Mouse (Mus musculus): Measurements from ENCODE around the gene Islr2. TPM values are rescaled to one million over a fixed set of nuclear protein-coding genes. Genes with fewer than 3 reads are reported as not detected.

The Islr2 gene
- polyA plus RNA-seq, 1 experiment, result 1.7 TPM

DNA sequence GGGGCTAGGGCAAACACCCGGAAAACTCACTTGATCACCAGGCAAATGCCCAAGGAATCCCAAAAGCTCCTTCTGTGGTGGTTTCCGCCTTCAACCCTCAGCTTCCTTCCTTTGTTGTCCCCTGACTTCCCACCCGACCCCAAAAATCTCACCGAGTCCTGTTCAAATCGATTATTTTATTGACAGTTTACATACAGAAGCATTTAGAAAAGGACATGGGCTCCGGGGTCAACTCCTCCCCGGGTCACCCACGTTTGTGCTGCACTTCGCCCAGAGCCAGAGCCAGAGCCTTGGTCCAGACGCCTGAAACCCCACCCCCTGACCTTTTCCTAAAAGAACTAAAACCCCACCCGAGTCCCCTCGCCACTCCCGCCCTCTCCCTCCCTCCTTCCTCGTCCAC is 8.0 kb downstream of the Islr2 start:
- Histone ChIP-seq H3K36me3 (ENCODE audit: control insufficient read depth, insufficient read depth, low read length) (no peaks in the 10 kb centered on the region), H3K4me3 (ENCODE audit: insufficient read depth, low read depth, low read length) (no peak overlapping the region), H3K4me1 (ENCODE audit: control insufficient read depth, insufficient read depth, low read length) (peaks cover 3% of the 10 kb centered on the region; the same call in 1 of the 2 replicates), H3K27me3 (replicated peaks; ENCODE audit: control insufficient read depth, insufficient read depth, low read length) (peaks cover 3% of the 10 kb centered on the region), H3K27ac (ENCODE audit: insufficient read depth, low read depth, low read length) (no peak overlapping the region)
- 15% methylated on average over 14 of the region's 14 CpGs for WGBS
- DNase-seq, result no peak
- TF ChIP-seq CTCF (conservative IDR thresholded peaks at IDR 0.05; ENCODE audit: insufficient read depth, insufficient read length, low read depth, low read length) (no peak), POLR2A (IDR thresholded peaks at IDR 0.05; ENCODE audit: low read depth, low read length) (no peak)

DNA sequence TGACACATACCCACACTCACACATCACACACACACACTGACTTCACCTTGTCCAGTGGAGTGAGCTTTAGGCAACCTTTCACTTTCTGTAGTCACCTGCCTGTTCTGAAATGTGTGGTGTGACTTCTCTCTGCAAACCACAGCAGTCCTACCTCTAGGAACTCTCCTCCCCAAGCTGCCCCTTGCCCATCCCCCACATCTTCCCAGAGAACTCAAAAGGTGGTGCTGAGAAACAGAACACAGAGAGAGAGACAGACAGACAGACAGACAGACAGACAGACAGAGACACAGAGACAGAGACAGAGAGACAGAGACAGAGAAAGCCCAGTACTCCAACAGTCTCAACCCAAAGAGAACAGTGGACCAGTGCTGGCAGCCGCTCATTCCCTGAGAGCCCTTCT is 8.4 kb downstream of the Islr2 start:
- Histone ChIP-seq H3K4me1 (ENCODE audit: control insufficient read depth, insufficient read depth, low read length) (peaks cover 3% of the 10 kb centered on the region; the same call in 1 of the 2 replicates), H3K4me3 (ENCODE audit: insufficient read depth, low read depth, low read length) (no peak overlapping the region), H3K27me3 (replicated peaks; ENCODE audit: control insufficient read depth, insufficient read depth, low read length) (peaks cover 3% of the 10 kb centered on the region), H3K36me3 (ENCODE audit: control insufficient read depth, insufficient read depth, low read length) (no peaks in the 10 kb centered on the region), H3K27ac (ENCODE audit: insufficient read depth, low read depth, low read length) (no peak overlapping the region)
- no peak for DNase-seq
- TF ChIP-seq POLR2A (IDR thresholded peaks at IDR 0.05; ENCODE audit: low read depth, low read length) (no peak), CTCF (conservative IDR thresholded peaks at IDR 0.05; ENCODE audit: insufficient read depth, insufficient read length, low read depth, low read length) (no peak)
- 47% methylated on average over 1 of the region's 1 CpGs for WGBS

DNA sequence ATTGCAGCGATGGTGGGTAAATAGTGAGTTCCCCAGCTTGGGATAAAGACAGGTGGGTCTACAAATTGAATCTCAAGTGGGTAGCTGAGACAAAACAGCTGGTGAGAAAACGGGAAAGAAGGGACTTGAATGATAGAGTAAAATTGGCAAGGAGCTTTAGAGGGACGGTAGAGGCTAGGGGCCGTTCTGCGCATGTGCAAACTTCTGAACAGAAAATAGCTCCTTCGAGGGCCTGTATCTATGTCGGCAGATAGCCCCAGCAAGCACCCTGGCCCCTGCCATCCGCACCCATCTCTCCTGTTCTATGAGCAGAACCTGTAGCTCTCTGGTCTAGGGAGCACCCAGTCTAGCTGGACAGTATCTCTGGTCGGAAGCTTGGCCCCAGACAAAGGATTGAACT is 9.9 kb downstream of the Islr2 start:
- Histone ChIP-seq H3K27ac (ENCODE audit: insufficient read depth, low read depth, low read length) (no peak overlapping the region), H3K36me3 (ENCODE audit: control insufficient read depth, insufficient read depth, low read length) (no peaks in the 10 kb centered on the region), H3K4me3 (ENCODE audit: insufficient read depth, low read depth, low read length) (no peak overlapping the region), H3K27me3 (replicated peaks; ENCODE audit: control insufficient read depth, insufficient read depth, low read length) (peaks cover 3% of the 10 kb centered on the region), H3K4me1 (ENCODE audit: control insufficient read depth, insufficient read depth, low read length) (peaks cover 3% of the 10 kb centered on the region; the same call in 1 of the 2 replicates)
- DNase-seq, result no peak
- whole genome bisulfite sequencing, result 79% methylated on average over 9 of the region's 9 CpGs
- TF ChIP-seq POLR2A (IDR thresholded peaks at IDR 0.05; ENCODE audit: low read depth, low read length) (no peak), CTCF (conservative IDR thresholded peaks at IDR 0.05; ENCODE audit: insufficient read depth, insufficient read length, low read depth, low read length) (no peak)

DNA sequence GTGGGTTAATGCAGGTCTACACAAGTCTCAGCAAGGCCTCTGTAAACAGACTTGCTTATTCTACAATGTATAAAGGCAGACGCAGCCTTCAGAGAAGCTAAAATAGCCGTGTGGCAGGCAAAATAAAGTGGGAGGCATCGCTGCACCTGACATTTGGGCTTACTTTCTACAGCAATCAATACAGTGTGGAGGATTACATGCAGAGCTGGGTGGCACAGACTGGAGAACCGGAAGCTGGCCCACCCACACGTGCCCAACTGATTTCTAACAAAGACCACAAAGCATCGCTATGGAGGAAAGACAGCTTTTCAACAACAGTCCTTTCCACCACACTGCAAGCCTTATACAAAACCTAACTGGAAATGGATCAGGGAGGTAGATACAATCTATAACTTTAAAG is 19.7 kb downstream of the Islr2 start:
- WGBS, result 84% methylated on average over 6 of the region's 6 CpGs
- Histone ChIP-seq H3K36me3 (ENCODE audit: control insufficient read depth, insufficient read depth, low read length) (no peaks in the 10 kb centered on the region), H3K4me1 (ENCODE audit: control insufficient read depth, insufficient read depth, low read length) (no peaks in the 10 kb centered on the region), H3K4me3 (ENCODE audit: insufficient read depth, low read depth, low read length) (no peak overlapping the region), H3K27me3 (replicated peaks; ENCODE audit: control insufficient read depth, insufficient read depth, low read length) (no peaks in the 10 kb centered on the region), H3K27ac (ENCODE audit: insufficient read depth, low read depth, low read length) (no peak overlapping the region)
- no peak for DNase-seq
- TF ChIP-seq POLR2A (IDR thresholded peaks at IDR 0.05; ENCODE audit: low read depth, low read length), result no peak
- no peak for TF ChIP-seq CTCF (conservative IDR thresholded peaks at IDR 0.05; ENCODE audit: insufficient read depth, insufficient read length, low read depth, low read length)

DNA sequence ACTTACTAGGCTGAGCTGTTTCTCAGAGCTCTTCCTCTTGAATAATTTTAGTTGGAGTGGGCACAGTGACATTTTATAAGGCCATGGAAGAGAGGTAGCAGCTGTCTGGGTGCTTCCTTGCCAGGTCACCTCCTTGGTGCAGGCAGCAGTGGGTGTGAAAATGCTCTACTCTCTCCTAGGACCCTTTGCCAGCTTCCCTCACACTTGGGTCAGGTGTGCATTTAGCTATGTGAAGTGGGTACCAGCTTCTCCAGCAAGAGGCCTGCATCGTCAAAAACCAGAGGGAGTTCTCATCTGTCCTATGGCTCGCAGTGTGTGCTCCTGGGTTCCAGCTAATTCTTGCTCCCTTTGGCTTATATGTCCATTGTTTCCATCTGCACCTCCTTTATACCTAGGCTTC is 24.7 kb downstream of the Islr2 start:
- Histone ChIP-seq H3K4me3 (ENCODE audit: insufficient read depth, low read depth, low read length) (no peak overlapping the region), H3K27ac (ENCODE audit: insufficient read depth, low read depth, low read length) (no peak overlapping the region), H3K27me3 (replicated peaks; ENCODE audit: control insufficient read depth, insufficient read depth, low read length) (no peaks in the 10 kb centered on the region), H3K36me3 (ENCODE audit: control insufficient read depth, insufficient read depth, low read length) (no peaks in the 10 kb centered on the region), H3K4me1 (ENCODE audit: control insufficient read depth, insufficient read depth, low read length) (no peaks in the 10 kb centered on the region)
- no peak for DNase-seq
- TF ChIP-seq CTCF (conservative IDR thresholded peaks at IDR 0.05; ENCODE audit: insufficient read depth, insufficient read length, low read depth, low read length), result no peak
- TF ChIP-seq POLR2A (IDR thresholded peaks at IDR 0.05; ENCODE audit: low read depth, low read length), result no peak
- 96% methylated on average over 2 of the region's 2 CpGs for WGBS

DNA sequence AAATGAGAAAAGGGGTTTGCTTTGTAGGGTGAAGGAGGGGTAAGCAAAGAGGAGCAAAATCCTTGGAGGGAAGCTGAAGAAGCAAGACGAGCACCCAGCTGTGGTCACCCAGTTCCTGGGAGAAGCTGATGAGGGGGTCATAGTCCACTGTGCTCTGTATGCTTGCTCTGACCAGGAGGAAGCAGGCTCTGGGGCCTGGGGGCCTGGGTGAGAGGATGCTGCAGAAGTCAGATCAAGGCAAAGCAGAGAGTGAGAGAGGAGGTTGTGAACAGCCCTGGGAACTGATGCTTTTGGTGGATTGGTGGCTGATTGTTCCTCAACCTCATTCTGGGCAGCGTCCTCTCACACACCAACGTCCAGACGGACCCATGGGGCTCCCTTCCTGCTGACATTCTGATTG is 27.0 kb downstream of the Islr2 start:
- TF ChIP-seq POLR2A (IDR thresholded peaks at IDR 0.05; ENCODE audit: low read depth, low read length) (no peak), CTCF (conservative IDR thresholded peaks at IDR 0.05; ENCODE audit: insufficient read depth, insufficient read length, low read depth, low read length) (no peak)
- Histone ChIP-seq H3K4me3 (ENCODE audit: insufficient read depth, low read depth, low read length) (no peak overlapping the region), H3K27me3 (replicated peaks; ENCODE audit: control insufficient read depth, insufficient read depth, low read length) (no peaks in the 10 kb centered on the region), H3K4me1 (ENCODE audit: control insufficient read depth, insufficient read depth, low read length) (no peaks in the 10 kb centered on the region), H3K27ac (ENCODE audit: insufficient read depth, low read depth, low read length) (no peak overlapping the region), H3K36me3 (ENCODE audit: control insufficient read depth, insufficient read depth, low read length) (no peaks in the 10 kb centered on the region)
- 84% methylated on average over 4 of the region's 4 CpGs for WGBS
- DNase-seq, result no peak

DNA sequence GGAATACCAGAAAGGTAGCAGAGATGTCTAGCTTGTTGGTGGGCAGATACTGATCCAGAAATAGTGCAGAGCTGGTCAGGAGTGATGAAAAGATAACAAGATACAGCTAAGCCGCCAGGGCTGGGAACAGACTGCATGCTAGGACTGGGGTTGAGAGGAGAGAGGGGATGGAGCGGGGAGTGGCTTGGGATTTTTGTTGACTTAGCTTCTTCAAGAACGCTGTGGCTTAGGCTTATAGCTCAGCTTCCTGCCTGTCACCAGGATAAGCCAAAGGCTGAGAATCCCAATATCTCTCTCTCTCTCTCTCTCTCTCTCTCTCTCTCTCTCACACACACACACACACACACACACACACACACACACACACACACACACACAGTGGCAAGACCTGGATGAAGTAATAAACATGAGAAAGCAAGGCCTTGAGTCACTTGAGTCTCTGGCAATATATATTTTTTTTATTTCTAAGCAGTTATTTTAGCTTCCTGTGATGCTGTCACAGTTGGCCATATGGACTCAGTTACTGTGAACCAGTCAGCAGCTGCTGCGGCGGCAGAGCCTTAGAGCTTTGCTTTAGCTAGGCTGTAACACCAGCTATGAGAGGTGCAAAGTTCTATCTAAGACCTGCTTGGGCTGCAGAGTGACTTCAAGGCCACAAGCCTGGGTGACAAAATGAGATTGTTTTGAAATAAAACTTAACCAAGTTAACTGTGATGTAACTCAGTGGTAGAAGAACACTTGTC is 28.2 kb downstream of the Islr2 start:
- 62% methylated on average over 5 of the region's 5 CpGs for WGBS
- H3K27ac ChIP-seq (ENCODE audit: insufficient read depth, low read depth, low read length), result no peak overlapping the region
- H3K36me3 ChIP-seq (ENCODE audit: control insufficient read depth, insufficient read depth, low read length), result no peaks in the 10 kb centered on the region
- TF ChIP-seq CTCF (conservative IDR thresholded peaks at IDR 0.05; ENCODE audit: insufficient read depth, insufficient read length, low read depth, low read length), result no peak
- no peak for TF ChIP-seq POLR2A (IDR thresholded peaks at IDR 0.05; ENCODE audit: low read depth, low read length)
- no peaks in the 10 kb centered on the region for H3K27me3 ChIP-seq (replicated peaks; ENCODE audit: control insufficient read depth, insufficient read depth, low read length)
- H3K4me3 ChIP-seq (ENCODE audit: insufficient read depth, low read depth, low read length), result no peak overlapping the region
- no peaks in the 10 kb centered on the region for H3K4me1 ChIP-seq (ENCODE audit: control insufficient read depth, insufficient read depth, low read length)
- no peak for DNase-seq
